Mouse (Mus musculus) embryonic facial prominence, embryonic 13.5 days (tissue): ENCODE results near the gene Nrg3. TPM values are rescaled to one million over a fixed set of nuclear protein-coding genes. Genes with fewer than 3 reads are reported as not detected.

Experiments
- ATAC-seq: fragments of 200-750 bp; cut with Nextera tagmentation; 2 replicates; pipeline ENCODE4 v1.8.0; 2017; ENCODE audit warnings: low read depth; ENCODE audit not compliant: insufficient number of reproducible peaks, insufficient read depth, low FRiP score, low TSS enrichment
- H3K27ac ChIP-seq: fragments of 300-500 bp; sonication (generic); 2 replicates; pipeline ENCODE4 v1.5.1; 2015; ENCODE audit warnings: moderate library complexity, mild to moderate bottlenecking, inconsistent platforms
- H3K27me3 ChIP-seq: fragments of 300-500 bp; sonication (generic); 2 replicates; pipeline ENCODE4 v1.6.1; 2015; ENCODE audit warnings: mild to moderate bottlenecking, inconsistent platforms
- H3K36me3 ChIP-seq: fragments of 300-500 bp; sonication (generic); 2 replicates; pipeline ENCODE4 v1.6.1; 2015; ENCODE audit warnings: mild to moderate bottlenecking, inconsistent platforms
- H3K4me1 ChIP-seq: fragments of 300-500 bp; sonication (generic); 2 replicates; pipeline ENCODE4 v1.6.1; 2015; ENCODE audit warnings: inconsistent platforms
- H3K4me2 ChIP-seq: fragments of 300-500 bp; sonication (generic); 2 replicates; pipeline ENCODE4 v1.6.1; 2015; ENCODE audit warnings: moderate library complexity, mild to moderate bottlenecking, inconsistent platforms
- H3K4me3 ChIP-seq: fragments of 300-500 bp; sonication (generic); 2 replicates; pipeline ENCODE4 v1.5.1; 2015; ENCODE audit warnings: mild to moderate bottlenecking, inconsistent platforms
- H3K9ac ChIP-seq: fragments of 300-500 bp; sonication (generic); 2 replicates; pipeline ENCODE4 v1.6.1; 2015; ENCODE audit warnings: mild to moderate bottlenecking, inconsistent platforms
- H3K9me3 ChIP-seq: fragments of 300-500 bp; sonication (generic); 2 replicates; pipeline ENCODE4 v1.6.1; 2016; ENCODE audit warnings: inconsistent platforms
- WGBS: fragments of 180-500 bp; shearing (Covaris S2); methylation state at CpG from one replicate; pipeline ENCODE4 v1.1.7; 2015; ENCODE audit warnings: mixed read lengths; 5-methylcytosine and 5-hydroxymethylcytosine counted together
- polyA plus RNA-seq: library from polyadenylated mRNA; unstranded; fragments of >200 nt; fragmentation: Nextera tagmentation; extraction: Ambion mirVana; gene quantifications from 2 replicates; pipeline ENCODE4 v1.2.1, GENCODE M21; 2015

The Nrg3 gene
- polyA plus RNA-seq, 1 experiment from 2014 or later, result 0.17 TPM

DNA sequence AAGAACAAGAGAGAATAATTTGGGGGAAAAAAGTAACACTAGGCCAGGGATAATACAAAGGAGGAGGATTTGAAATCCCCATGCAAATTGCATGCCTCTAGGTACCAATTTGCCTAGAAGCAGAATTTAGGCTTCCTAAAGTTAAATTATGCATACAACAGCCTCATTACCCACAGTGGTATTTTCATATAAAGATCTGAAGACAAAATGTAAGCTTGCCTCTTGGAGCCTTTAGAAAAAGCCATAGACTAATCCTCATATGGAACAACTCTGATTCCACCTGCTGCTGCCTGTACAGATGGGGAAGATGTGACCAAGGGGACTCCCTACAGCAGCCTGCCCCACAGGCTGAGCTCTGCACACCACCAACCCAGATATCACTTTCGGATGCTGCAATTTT lies 428.6 kb downstream of the Nrg3 start:
- WGBS, result 76% methylated on average over 1 of the region's 1 CpGs
- H3K4me2 ChIP-seq, result no peak overlapping the region
- H3K27me3 ChIP-seq, result no peaks in the 10 kb centered on the region
- no peak overlapping the region for H3K27ac ChIP-seq
- no peaks in the 10 kb centered on the region for H3K9me3 ChIP-seq
- H3K4me3 ChIP-seq, result no peak overlapping the region
- no peaks in the 10 kb centered on the region for H3K36me3 ChIP-seq
- H3K9ac ChIP-seq, result no peak overlapping the region
- H3K4me1 ChIP-seq, result no peaks in the 10 kb centered on the region
- no peak for ATAC-seq

GRCm38 (mm10) chr14:39043793-39044192 lies 429.1 kb downstream of the Nrg3 start:
- H3K9ac ChIP-seq, result no peak overlapping the region
- no peak overlapping the region for H3K4me3 ChIP-seq
- H3K27ac ChIP-seq, result no peak overlapping the region
- 61% methylated on average over 3 of the region's 3 CpGs for WGBS
- no peak for ATAC-seq
- no peaks in the 10 kb centered on the region for H3K4me1 ChIP-seq
- no peaks in the 10 kb centered on the region for H3K27me3 ChIP-seq
- H3K36me3 ChIP-seq, result no peaks in the 10 kb centered on the region
- H3K9me3 ChIP-seq, result no peaks in the 10 kb centered on the region
- H3K4me2 ChIP-seq, result no peak overlapping the region

DNA sequence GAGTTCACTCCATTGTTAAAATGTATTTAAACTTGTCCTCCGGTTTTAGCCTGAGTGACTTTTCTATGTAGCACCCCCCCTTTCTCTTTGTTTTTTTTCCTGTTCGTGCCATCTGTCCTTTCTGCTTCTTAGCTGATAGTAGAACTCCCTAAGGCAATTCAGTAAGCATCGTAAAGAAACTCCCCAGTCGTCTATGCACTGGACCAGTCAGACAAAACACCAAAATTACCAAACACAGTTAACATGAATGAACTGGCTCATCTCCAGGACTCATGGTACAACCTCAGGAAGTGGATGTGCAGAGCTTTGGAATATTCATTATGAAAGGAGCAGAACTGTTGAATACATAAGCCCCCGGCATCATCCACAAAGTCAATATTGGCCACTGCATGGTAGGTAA lies 429.5 kb downstream of the Nrg3 start:
- Histone ChIP-seq H3K9ac (no peak overlapping the region), H3K36me3 (no peaks in the 10 kb centered on the region), H3K9me3 (no peaks in the 10 kb centered on the region), H3K4me3 (no peak overlapping the region), H3K4me1 (no peaks in the 10 kb centered on the region), H3K27me3 (no peaks in the 10 kb centered on the region), H3K4me2 (no peak overlapping the region), H3K27ac (no peak overlapping the region)
- 58% methylated on average over 5 of the region's 5 CpGs for WGBS
- no peak for ATAC-seq

GRCm38 (mm10) chr14:39039046-39039445 lies 433.8 kb downstream of the Nrg3 start:
- Histone ChIP-seq H3K9ac (no peak overlapping the region), H3K4me1 (no peaks in the 10 kb centered on the region), H3K36me3 (no peaks in the 10 kb centered on the region), H3K27ac (no peak overlapping the region), H3K4me3 (no peak overlapping the region), H3K4me2 (no peak overlapping the region), H3K27me3 (no peaks in the 10 kb centered on the region), H3K9me3 (no peaks in the 10 kb centered on the region)
- no peak for ATAC-seq
- 66% methylated on average over 1 of the region's 1 CpGs for WGBS

DNA sequence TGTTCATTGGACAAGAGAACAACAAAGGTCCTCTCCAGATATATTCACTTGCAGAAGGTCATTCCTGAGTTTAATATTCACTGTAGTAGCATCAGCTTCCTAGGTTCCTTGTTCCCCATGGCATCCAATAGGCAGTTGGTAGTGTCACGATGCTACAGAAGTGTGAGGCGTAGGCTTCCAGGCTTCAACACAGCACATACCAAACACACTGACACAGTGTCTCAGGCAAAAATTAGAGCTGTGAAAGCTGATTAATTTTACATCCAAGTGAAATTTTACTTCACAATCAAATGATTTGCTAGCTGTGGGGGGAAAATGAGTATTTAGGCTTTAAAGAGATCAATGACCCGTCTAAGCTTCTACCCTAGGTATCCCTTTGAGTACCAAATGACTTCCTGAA lies 438.4 kb downstream of the Nrg3 start:
- Histone ChIP-seq H3K9me3 (no peaks in the 10 kb centered on the region), H3K4me3 (no peak overlapping the region), H3K4me1 (no peaks in the 10 kb centered on the region), H3K9ac (no peak overlapping the region), H3K27me3 (no peaks in the 10 kb centered on the region), H3K27ac (no peak overlapping the region), H3K36me3 (no peaks in the 10 kb centered on the region), H3K4me2 (no peak overlapping the region)
- WGBS, result 88% methylated on average over 3 of the region's 3 CpGs
- ATAC-seq, result no peak

- Histone ChIP-seq H3K4me1 (no peaks in the 10 kb centered on the region), H3K9ac (no peak overlapping the region), H3K4me3 (no peak overlapping the region), H3K4me2 (no peak overlapping the region), H3K27me3 (no peaks in the 10 kb centered on the region), H3K27ac (no peak overlapping the region), H3K9me3 (no peaks in the 10 kb centered on the region), H3K36me3 (no peaks in the 10 kb centered on the region)
- no peak for ATAC-seq
- WGBS, result 93% methylated on average over 2 of the region's 2 CpGs
Observed at GRCm38 (mm10) chr14:39023065-39023464, 449.8 kb downstream of the Nrg3 start.

- H3K4me2 ChIP-seq, result no peak overlapping the region
- H3K9ac ChIP-seq, result no peak overlapping the region
- ATAC-seq, result no peak
Observed at GRCm38 (mm10) chr14:39014126-39014525, 458.8 kb downstream of the Nrg3 start.

DNA sequence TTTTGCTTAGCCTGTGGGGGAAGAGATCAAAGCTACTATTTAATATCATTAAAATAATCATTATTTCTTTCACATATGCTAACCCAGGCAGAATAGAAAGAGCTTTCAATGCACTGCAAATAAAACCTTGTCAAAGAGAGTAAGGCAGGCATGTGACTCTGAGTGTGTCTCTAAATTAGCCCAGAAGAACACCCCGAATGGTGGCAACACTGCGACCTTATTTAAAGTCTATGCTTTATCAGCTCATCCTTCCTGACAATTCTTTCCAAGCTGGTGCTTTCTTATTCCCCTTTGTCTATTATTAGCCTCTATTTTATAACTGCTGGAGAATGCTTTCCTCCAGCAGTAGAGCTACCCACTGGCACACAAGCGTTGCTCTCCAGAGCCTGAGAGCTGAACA lies 475.0 kb downstream of the Nrg3 start:
- Histone ChIP-seq H3K4me1 (no peaks in the 10 kb centered on the region), H3K4me2 (no peak overlapping the region), H3K36me3 (no peaks in the 10 kb centered on the region), H3K27ac (no peak overlapping the region), H3K4me3 (no peak overlapping the region), H3K9ac (no peak overlapping the region), H3K27me3 (no peaks in the 10 kb centered on the region), H3K9me3 (no peaks in the 10 kb centered on the region)
- WGBS, result 56% methylated on average over 3 of the region's 3 CpGs
- no peak for ATAC-seq

More at GRCm38 (mm10) chr14:39014126-39014525, 458.8 kb downstream of the Nrg3 start:
- Histone ChIP-seq H3K27ac (no peak overlapping the region), H3K9me3 (no peaks in the 10 kb centered on the region), H3K4me3 (no peak overlapping the region), H3K36me3 (no peaks in the 10 kb centered on the region), H3K4me1 (no peaks in the 10 kb centered on the region), H3K27me3 (no peaks in the 10 kb centered on the region)

GRCm38 (mm10) chr14:38992574-38992866 lies 480.4 kb downstream of the Nrg3 start:
- H3K4me3 ChIP-seq, result no peak overlapping the region
- H3K9ac ChIP-seq, result no peak overlapping the region
- WGBS, result 86% methylated on average over 1 of the region's 1 CpGs
- H3K4me1 ChIP-seq, result peaks cover 5% of the 10 kb centered on the region; the same call in 1 of the 2 replicates
- ATAC-seq, result no peak
- no peak overlapping the region for H3K4me2 ChIP-seq
- H3K9me3 ChIP-seq, result no peaks in the 10 kb centered on the region
- no peak overlapping the region for H3K27ac ChIP-seq
- H3K36me3 ChIP-seq, result no peaks in the 10 kb centered on the region
- no peaks in the 10 kb centered on the region for H3K27me3 ChIP-seq

GRCm38 (mm10) chr14:38991847-38992573 lies 480.9 kb downstream of the Nrg3 start:
- no peaks in the 10 kb centered on the region for H3K9me3 ChIP-seq

GRCm38 (mm10) chr14:38959367-38959766 lies 513.5 kb downstream of the Nrg3 start:
- WGBS, result 83% methylated on average over 7 of the region's 7 CpGs

More at GRCm38 (mm10) chr14:38991847-38992573, 480.9 kb downstream of the Nrg3 start:
- no peak for ATAC-seq
- peaks cover 5% of the 10 kb centered on the region; the same call in 1 of the 2 replicates for H3K4me1 ChIP-seq
- WGBS, result 60% methylated on average over 7 of the region's 7 CpGs
- H3K27me3 ChIP-seq, result no peaks in the 10 kb centered on the region
- H3K4me3 ChIP-seq, result no peak overlapping the region
- no peak overlapping the region for H3K4me2 ChIP-seq
- no peak overlapping the region for H3K27ac ChIP-seq
- no peak overlapping the region for H3K9ac ChIP-seq
- no peaks in the 10 kb centered on the region for H3K36me3 ChIP-seq

GRCm38 (mm10) chr14:38937481-38937880 lies 535.4 kb downstream of the Nrg3 start:
- H3K9ac ChIP-seq, result no peak overlapping the region
- no peak overlapping the region for H3K4me2 ChIP-seq
- H3K9me3 ChIP-seq, result no peaks in the 10 kb centered on the region
- ATAC-seq, result no peak
- 67% methylated on average over 1 of the region's 1 CpGs for WGBS
- H3K4me1 ChIP-seq, result no peaks in the 10 kb centered on the region
- H3K36me3 ChIP-seq, result no peaks in the 10 kb centered on the region
- no peak overlapping the region for H3K27ac ChIP-seq
- no peaks in the 10 kb centered on the region for H3K27me3 ChIP-seq
- no peak overlapping the region for H3K4me3 ChIP-seq

More at GRCm38 (mm10) chr14:38959367-38959766, 513.5 kb downstream of the Nrg3 start:
- Histone ChIP-seq H3K27ac (no peak overlapping the region), H3K27me3 (no peaks in the 10 kb centered on the region), H3K36me3 (no peaks in the 10 kb centered on the region), H3K9ac (no peak overlapping the region), H3K9me3 (no peaks in the 10 kb centered on the region), H3K4me1 (no peaks in the 10 kb centered on the region), H3K4me3 (no peak overlapping the region), H3K4me2 (no peak overlapping the region)
- no peak for ATAC-seq
